Mouse (Mus musculus): ENCODE results near the gene Gm3336. TPM values are rescaled to one million over a fixed set of nuclear protein-coding genes. Genes with fewer than 3 reads are reported as not detected.

Gene Gm3336
- polyA plus RNA-seq, 1 experiment = not detected

DNA sequence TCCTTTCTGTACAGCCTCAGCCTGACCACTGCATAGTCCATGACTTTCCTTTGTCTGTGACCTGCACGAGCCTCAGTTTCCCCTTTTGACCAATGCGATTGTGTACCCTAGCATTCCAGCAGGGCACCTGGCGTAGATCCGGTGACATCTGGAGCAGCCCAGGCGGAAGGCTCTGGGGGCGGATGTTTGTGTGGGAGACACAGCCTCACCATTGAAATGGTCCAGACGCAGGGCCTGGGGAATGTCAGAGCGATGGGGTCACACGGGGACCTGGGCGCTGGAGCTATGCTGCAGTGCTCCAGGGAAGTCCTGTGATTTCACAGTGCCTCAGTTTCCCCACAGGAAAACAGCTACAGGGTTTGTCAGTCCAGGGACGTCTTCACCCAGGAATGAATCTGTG is 23.8 kb downstream of the Gm3336 start:
- TF ChIP-seq GATA1 (IDR thresholded peaks at IDR 0.05; ENCODE audit: low read length) (no peak), TAL1 (IDR thresholded peaks at IDR 0.05; ENCODE audit: low read length) (no peak)

DNA sequence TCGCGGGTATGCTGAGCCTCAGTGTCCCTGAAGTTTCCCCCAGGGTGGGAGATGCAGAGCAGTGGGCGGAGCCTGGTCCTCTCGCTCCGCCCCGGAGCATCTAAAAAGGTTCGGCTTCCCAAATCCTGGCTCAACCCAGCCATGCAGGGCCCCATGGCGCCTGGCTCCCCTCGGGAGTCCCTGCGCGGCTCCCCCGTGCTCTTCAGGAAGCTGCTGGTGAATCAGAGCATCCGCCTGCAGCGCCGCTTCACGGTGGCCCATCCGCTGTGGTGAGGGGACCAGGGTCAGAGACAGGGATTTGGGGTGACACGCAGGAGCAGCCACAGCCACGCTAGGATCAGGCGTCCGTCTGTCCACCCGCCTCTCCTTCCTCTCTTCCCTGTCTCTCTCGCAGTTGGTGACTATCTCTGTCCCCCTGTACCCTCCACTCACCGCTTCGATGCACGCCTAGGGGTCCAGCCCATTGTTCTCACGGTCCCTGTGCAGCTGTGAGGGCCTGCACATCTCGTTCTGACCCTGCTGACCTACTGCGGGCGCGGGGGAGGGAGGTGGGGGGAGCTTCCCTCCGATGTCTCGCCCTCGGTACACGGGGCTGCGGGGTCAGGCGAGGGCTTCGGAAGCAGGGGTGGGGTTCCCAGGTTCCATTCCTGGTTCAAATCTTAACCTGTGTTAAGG is 24.8 kb downstream of the Gm3336 start:
- Histone ChIP-seq H3K4me1 (ENCODE audit: control insufficient read depth) (peaks cover 4% of the 10 kb centered on the region), H3K4me3 (replicated peaks) (no peak overlapping the region), H3K27me3 (ENCODE audit: control insufficient read depth) (peaks cover 94% of the 10 kb centered on the region), H3K36me3 (ENCODE audit: control insufficient read depth) (peaks cover 2% of the 10 kb centered on the region; the same call in 1 of the 2 replicates), H3K9me3 (ENCODE audit: control insufficient read depth, low read length) (no peaks in the 10 kb centered on the region; the same call in 1 of the 2 replicates)
- TF ChIP-seq GATA1 (IDR thresholded peaks at IDR 0.05; ENCODE audit: low read length) (no peak), TAL1 (IDR thresholded peaks at IDR 0.05; ENCODE audit: low read length) (no peak)

More for the DNA sequence above, 23.8 kb downstream of the Gm3336 start:
- Histone ChIP-seq H3K9me3 (ENCODE audit: control insufficient read depth, low read length) (no peaks in the 10 kb centered on the region; the same call in 1 of the 2 replicates), H3K36me3 (ENCODE audit: control insufficient read depth) (no peaks in the 10 kb centered on the region), H3K4me1 (ENCODE audit: control insufficient read depth) (peaks cover 4% of the 10 kb centered on the region), H3K4me3 (replicated peaks) (no peak overlapping the region), H3K27me3 (ENCODE audit: control insufficient read depth) (peaks cover 90% of the 10 kb centered on the region)

DNA sequence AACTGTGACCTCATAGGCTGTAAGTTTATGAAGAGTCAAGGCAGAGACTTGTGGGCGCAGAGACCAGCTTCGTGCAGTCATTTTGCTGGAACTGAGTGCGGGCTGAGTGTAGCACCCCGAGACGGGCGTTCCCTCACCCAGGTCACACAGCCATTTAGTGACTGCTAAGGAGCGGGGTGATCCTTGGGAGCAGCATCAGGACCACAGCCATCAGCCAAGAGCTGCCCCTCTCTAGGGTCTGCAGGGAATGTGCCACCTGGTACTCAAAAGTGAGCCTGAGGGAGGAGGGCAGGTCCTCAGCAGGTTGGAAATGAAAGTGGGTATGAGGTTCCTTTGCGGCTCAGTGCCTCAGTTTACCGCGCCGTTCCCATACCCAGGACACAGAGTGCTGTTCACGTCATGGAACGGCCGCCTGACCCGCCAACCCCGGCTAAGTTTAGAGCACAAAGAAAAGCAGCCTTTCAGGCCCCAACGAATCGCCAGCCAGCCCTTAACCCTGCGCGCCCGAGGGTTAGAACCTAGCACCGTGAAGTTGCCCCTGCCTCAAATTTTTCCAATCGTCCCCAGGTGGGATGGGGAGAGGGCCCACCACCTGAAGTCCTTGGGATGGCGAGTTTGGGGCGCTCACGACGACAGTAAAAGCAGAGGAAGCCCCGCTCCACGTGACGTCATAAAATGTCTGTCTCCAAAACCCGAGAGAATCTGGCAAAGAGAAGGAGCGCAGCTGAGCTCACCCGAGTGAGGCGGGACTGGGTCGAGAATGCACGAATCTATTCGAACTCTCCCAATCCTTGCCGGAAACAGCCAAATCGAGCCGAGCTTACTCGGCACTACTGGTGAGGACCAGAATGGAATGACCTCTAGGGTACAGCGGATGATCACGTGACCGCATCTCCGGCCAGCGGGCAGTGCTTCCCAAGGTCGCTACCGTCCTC is 25.6 kb downstream of the Gm3336 start:
- TF ChIP-seq TAL1 (IDR thresholded peaks at IDR 0.05; ENCODE audit: low read length) = no peak
- TF ChIP-seq GATA1 (IDR thresholded peaks at IDR 0.05; ENCODE audit: low read length) = no peak
- H3K4me1 ChIP-seq (ENCODE audit: control insufficient read depth) = peaks cover 4% of the 10 kb centered on the region
- H3K4me3 ChIP-seq (replicated peaks) = peak overlapping the region; percentile 14
- H3K9me3 ChIP-seq (ENCODE audit: control insufficient read depth, low read length) = no peaks in the 10 kb centered on the region; the same call in 1 of the 2 replicates
- H3K27me3 ChIP-seq (ENCODE audit: control insufficient read depth) = peaks cover 93% of the 10 kb centered on the region
- peaks cover 2% of the 10 kb centered on the region; the same call in 1 of the 2 replicates for H3K36me3 ChIP-seq (ENCODE audit: control insufficient read depth)

DNA sequence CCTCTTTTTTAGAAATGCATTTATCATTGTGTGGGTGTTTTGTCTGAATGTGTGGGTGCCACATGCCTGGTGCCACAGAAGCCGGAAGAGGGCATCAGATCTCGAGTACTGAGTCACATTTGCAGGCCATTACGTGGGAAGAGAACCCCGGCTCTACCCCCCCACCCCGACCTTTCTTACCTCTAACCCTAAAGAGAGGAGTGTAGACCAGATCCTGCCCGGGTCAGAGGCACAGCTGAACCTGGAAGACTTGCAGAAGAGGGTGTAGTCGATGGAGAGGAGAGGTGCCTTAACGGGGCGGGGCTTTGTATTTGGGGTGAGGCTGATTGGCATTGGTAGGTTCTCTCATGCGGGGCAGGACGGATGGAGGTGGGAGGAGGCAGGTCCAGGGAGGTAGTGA is 26.5 kb downstream of the Gm3336 start:
- Histone ChIP-seq H3K4me1 (ENCODE audit: control insufficient read depth) (peaks cover 4% of the 10 kb centered on the region), H3K9me3 (ENCODE audit: control insufficient read depth, low read length) (no peaks in the 10 kb centered on the region; the same call in 1 of the 2 replicates), H3K27me3 (ENCODE audit: control insufficient read depth) (peaks cover 97% of the 10 kb centered on the region), H3K36me3 (ENCODE audit: control insufficient read depth) (peaks cover 2% of the 10 kb centered on the region; the same call in 1 of the 2 replicates), H3K4me3 (replicated peaks) (no peak overlapping the region)
- no peak for TF ChIP-seq TAL1 (IDR thresholded peaks at IDR 0.05; ENCODE audit: low read length)
- TF ChIP-seq GATA1 (IDR thresholded peaks at IDR 0.05; ENCODE audit: low read length) = no peak

DNA sequence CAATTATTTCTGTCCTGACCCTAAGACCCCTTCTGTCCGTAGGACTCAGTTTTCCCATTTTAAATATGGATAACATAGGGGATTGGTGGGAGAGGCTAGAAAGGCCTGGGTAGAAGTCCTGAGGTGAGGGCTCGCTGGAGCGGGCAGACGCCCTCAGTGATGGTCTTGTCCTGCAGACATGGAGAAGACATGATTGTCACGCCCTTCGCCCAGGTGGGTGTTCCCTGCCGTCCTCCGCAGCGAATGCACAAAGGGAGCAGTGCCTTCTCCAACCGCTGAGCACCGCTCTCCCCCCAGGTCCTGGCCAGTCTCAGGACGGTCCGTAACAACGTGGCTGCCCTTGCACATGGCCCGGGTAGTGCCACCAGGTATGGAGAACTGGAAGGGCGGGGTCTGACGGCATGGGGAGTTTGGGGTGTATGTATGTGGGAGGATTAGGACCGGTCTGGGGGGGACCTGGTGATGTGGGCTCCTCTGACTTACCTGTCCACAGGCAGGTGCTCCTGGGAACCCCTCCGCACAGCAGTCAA is 27.4 kb downstream of the Gm3336 start:
- TF ChIP-seq GATA1 (IDR thresholded peaks at IDR 0.05; ENCODE audit: low read length) (no peak), TAL1 (IDR thresholded peaks at IDR 0.05; ENCODE audit: low read length) (no peak)
- Histone ChIP-seq H3K36me3 (ENCODE audit: control insufficient read depth) (peaks cover 2% of the 10 kb centered on the region; the same call in 1 of the 2 replicates), H3K4me3 (replicated peaks) (no peak overlapping the region), H3K9me3 (ENCODE audit: control insufficient read depth, low read length) (no peaks in the 10 kb centered on the region; the same call in 1 of the 2 replicates), H3K27me3 (ENCODE audit: control insufficient read depth) (peaks cover 89% of the 10 kb centered on the region), H3K4me1 (ENCODE audit: control insufficient read depth) (peaks cover 4% of the 10 kb centered on the region)

DNA sequence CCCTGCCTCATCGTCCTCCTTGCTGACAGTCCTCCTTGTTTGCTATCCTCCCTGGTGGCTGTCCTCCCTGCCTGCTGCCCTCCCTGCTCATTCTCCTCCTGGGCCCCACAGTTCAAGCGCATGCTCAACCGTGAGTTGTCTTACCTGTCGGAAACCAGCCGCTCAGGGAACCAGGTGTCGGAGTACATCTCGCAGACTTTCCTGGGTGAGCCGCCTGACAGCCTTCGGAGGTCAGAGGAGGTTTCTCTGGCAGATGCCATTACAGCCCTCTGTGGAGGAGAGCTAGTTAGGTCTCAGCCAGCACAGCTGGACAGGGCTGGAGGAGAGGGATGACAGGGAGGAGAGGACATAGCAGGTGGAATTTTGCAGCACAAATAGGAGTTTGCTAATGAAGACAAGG is 28.3 kb downstream of the Gm3336 start:
- peaks cover 4% of the 10 kb centered on the region for H3K4me1 ChIP-seq (ENCODE audit: control insufficient read depth)
- no peak overlapping the region for H3K4me3 ChIP-seq (replicated peaks)
- peaks cover 80% of the 10 kb centered on the region for H3K27me3 ChIP-seq (ENCODE audit: control insufficient read depth)
- no peaks in the 10 kb centered on the region; the same call in 1 of the 2 replicates for H3K9me3 ChIP-seq (ENCODE audit: control insufficient read depth, low read length)
- no peak for TF ChIP-seq TAL1 (IDR thresholded peaks at IDR 0.05; ENCODE audit: low read length)
- TF ChIP-seq GATA1 (IDR thresholded peaks at IDR 0.05; ENCODE audit: low read length) = no peak
- H3K36me3 ChIP-seq (ENCODE audit: control insufficient read depth) = peaks cover 2% of the 10 kb centered on the region; the same call in 1 of the 2 replicates

DNA sequence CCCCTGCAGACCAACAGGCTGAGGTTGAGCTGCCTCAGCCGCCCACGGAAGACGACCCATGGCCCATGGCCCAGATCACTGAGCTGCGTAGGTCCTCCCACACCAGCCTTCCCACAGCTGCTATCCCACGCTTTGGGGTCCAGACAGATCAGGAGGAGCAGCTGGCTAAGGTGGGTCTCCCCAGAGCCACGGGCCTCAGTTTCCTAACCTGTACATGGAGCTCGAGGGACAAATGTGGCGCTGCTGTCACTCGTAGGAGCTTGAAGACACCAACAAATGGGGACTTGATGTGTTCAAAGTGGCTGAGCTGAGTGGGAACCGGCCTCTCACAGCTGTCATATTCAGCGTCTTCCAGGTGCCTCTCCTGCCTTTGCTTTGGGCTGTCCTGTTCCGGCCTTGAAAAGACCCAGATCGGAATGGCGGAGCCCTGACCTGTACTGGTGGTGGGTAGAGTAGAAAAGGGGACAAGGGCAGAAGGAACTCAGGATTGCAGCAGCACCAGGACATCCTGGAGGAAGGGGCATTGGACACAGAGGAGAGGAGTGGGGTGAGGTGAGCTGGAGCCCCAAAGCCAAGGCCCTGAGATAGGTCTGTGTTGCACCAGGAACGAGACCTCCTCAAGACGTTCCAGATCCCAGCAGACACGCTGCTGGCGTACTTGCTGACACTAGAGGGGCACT is 29.0 kb downstream of the Gm3336 start:
- no peak for TF ChIP-seq GATA1 (IDR thresholded peaks at IDR 0.05; ENCODE audit: low read length)
- TF ChIP-seq TAL1 (IDR thresholded peaks at IDR 0.05; ENCODE audit: low read length) = no peak

More for the DNA sequence above, 29.0 kb downstream of the Gm3336 start:
- Histone ChIP-seq H3K4me1 (ENCODE audit: control insufficient read depth) (peaks cover 8% of the 10 kb centered on the region), H3K9me3 (ENCODE audit: control insufficient read depth, low read length) (no peaks in the 10 kb centered on the region; the same call in 1 of the 2 replicates), H3K36me3 (ENCODE audit: control insufficient read depth) (peaks cover 2% of the 10 kb centered on the region; the same call in 1 of the 2 replicates), H3K27me3 (ENCODE audit: control insufficient read depth) (peaks cover 74% of the 10 kb centered on the region), H3K4me3 (replicated peaks) (no peak overlapping the region)

All from erythroblast, embryonic 14.5 days (primary cell).